Mouse (Mus musculus) left cerebral cortex, adult 18-20 months (tissue): Measurements from ENCODE around the gene Zbtb16. TPM values are rescaled to one million over a fixed set of nuclear protein-coding genes. Genes with fewer than 3 reads are reported as not detected.

Source experiments
- DNase-seq, 2 experiments: peaks; one replicate each; pipeline ENCODE4 v3.0.0; 2021 to 2022; ENCODE audit warnings: low spot score in 2 of 2, mixed read lengths in 1 of 2
- total RNA-seq, 2 experiments: library from RNA; stranded (reverse); gene quantifications; 2 replicates each; pipeline ENCODE4 v1.2.3; 2021

Gene Zbtb16
- total RNA-seq, 2 experiments from 2014 or later: 63.6 to 86.3 TPM

DNA sequence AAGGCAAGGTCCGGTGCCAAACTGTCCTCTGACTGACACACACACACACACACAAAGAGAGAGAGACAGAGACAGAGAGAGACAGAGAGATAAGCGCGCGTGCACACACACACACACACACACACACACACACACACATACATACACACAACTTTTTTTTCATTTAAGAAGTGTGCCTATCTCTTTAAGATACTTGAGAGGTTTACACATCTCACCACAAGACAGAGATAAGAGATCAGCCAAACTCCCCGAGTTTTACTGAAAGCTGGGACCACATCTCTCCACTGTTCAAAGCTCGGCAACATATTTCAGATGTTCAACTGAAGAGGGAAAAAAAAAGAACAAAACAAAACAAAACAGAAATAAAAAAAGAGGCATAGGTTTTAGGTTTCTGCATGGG is 31.5 kb downstream of the Zbtb16 start:
- no peak for DNase-seq

DNA sequence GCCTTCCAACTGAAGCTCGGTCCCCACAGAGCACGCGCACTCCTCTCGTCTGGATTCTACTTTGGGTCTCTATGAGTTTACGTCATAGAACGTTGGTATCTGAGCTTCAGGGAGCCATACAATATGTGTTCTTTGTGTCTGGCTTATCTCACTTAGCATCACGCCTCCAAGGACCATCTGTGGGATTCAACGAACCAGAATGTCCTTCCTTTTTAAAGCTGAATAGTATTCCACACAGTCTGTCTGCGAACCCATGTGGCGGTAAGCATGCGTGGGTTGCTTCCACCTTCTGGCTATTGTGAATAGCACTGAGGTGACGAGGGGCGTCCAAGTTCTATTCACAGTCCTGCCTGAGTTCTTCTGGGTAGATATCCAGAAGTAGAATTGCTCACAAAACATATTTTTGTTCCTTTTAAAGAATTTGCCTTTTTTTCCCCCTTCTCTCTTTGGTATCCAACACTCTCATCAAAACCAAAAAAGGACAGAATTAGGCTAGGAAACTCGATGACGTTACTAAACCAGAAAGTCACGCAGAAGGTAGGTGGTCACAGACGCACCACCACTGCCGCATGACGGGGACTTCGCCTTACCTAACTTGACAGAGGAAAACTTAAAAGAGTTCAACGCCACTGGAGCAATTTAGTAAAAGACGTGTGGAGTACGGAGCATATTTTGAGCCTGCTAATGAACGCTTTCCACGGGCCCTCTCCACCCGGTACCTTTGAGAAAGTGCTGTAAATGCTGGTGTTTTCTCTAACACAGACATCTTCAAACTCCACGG is 32.4 kb downstream of the Zbtb16 start:
- DNase-seq: peak; percentile 71 to 85

DNA sequence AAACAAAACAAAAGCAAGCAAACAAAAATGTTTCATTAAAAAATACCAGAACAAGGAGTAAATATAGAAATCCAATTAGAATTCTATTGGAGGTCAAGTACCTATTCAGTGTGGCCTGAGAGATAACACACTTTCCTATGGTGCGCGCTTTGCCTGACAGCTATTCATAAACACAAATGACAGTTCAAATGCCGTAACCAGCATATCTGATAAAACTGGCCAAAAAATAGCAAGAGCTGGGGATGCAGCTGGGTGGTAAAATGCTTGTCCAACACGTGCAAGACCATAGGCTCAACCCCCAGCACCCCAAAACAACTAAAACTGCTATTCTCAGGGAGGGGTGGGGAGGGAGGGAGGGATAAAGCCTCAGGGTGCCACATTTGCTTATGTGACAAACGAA is 33.6 kb downstream of the Zbtb16 start:
- DNase-seq: no peak

DNA sequence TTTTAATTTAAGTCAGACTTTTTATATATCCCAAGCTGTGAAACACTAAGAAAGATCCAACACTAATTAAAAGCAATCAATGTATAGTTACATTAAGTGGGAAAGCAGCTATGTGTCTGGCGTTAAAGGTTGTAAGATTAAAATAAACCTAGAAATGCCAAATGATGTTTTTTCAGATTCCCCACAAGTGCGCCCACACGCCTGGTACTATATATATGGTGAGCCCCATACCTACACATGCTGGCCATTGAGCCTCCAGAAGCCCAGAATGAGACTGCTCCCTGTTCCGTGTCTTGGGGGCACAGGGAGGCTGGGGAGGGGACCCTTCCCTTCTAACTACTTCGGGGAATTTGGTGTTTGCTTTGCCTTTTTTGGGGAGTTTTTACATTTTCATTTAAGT is 34.7 kb downstream of the Zbtb16 start:
- DNase-seq: peak in 1 of 2 experiments; percentile 43

DNA sequence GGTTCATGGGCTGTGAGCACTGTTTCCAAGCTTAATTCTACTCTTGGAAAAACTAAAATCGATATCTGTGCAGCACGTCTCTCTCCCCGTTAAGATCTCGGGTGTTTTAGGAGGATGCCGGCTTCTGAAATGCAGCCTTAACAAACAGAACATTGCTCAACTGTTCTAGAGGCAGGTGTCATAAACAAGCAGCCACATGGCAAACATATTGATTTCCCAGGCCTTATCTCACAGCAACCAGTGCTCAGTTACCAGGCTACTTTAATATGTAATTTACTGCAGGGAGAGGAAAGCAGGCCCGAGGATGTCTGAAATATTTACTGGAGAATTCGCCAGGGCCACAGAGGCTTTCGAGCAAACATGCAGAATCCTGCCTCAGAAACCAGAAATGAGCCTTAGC is 35.4 kb downstream of the Zbtb16 start:
- no peak for DNase-seq

DNA sequence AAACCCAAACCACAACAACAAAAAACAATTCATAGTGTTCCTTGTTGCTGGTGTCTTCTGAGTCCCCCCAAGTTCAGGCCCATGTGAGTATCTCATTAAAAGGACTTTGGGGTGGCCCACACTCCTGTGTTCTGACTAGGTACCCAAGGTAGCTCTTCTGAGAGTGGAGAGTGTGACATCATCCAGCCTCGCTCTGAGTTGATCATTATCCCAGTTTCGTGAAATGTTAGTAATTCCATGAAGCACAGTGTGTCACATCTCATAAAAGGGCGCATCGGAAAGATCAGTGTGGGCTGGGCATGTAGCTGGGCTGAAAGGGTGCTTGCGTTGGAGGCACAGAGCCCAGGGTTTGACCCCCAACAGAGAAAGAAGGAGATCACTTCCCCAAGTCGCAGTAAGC is 38.0 kb downstream of the Zbtb16 start:
- DNase-seq: no peak

DNA sequence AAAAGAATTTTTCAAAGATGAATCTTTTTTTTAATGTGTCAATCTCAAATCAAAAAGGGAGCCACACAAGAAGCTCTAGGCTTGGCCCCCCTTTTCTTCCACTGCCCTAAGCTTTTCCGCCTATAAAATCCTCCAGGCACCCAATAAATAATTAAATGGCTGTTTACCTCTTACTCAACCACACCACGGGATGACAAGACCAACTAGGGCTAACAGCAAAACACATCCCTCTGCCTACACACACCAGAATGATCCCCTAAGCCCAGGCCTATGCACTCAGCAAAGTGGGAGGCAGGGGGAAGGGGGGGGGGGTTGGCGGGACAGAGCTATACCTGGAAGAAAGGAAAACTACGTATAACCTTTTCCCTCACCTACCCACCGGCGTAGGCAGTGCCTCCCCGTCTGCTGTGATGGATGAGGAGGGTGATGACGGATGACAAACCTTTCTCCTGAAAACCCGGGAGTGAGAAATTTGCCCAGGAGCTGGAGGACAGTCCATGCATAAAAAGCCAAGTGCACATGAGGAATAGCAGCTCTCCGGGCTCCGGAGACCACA is 39.7 kb downstream of the Zbtb16 start:
- no peak for DNase-seq

DNA sequence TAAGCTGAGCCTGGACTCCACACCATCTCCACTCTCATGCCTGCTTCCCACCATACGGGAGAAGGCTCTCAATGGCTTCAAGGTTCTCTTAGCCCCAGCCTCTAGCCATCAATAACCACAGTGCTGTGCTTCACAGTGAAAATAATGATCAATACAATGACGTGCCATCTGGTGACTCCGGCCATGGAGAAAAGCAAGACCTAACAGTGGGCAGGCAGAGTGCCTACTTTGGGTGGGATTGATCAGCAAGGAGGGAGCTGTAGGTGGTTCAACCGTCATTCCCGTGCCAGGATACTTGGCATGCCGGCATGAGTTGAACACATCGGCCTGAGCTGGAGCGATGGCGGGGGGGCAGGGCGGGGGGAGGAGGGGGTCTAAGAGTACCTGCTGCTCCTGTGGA is 40.3 kb downstream of the Zbtb16 start:
- no peak for DNase-seq

DNA sequence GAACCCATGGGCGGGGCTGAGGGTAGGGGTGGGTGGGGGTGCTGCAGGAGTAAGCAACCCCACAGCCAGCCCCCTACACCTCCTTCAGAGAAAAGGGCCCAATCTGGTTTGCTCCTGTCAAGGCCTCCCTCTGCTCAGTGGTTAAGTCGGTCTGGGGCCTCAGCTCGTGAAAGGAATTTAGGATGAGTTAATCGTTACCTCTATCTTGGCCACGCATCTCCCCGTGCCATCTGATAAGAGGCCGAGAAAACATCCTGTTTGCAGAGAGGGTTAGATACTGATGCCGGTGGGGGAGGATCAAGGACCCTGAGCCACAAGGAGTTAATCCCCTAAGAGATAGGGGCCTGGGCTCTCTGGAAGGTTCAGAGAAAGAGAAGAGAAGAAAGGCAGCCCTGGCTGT is 40.9 kb downstream of the Zbtb16 start:
- no peak for DNase-seq

DNA sequence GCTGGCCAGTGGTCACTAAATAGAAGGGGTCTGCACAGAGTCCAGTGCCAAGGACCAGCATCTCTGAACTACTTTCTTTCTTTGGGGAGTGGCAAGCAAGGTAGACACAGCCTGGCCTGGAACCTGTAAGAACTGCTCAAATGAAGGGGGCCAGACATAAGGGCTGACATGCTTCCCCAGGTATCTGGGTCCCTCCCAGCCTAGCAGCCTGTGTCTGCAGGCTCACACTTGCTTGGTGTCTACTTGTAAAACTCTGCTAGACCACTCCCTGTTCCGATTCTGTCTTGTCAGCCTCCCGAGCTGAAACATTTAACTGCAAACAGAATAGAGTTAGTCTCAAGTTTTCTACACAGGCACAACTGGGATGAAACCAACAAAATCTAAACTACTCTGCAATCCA is 41.6 kb downstream of the Zbtb16 start:
- no peak for DNase-seq

DNA sequence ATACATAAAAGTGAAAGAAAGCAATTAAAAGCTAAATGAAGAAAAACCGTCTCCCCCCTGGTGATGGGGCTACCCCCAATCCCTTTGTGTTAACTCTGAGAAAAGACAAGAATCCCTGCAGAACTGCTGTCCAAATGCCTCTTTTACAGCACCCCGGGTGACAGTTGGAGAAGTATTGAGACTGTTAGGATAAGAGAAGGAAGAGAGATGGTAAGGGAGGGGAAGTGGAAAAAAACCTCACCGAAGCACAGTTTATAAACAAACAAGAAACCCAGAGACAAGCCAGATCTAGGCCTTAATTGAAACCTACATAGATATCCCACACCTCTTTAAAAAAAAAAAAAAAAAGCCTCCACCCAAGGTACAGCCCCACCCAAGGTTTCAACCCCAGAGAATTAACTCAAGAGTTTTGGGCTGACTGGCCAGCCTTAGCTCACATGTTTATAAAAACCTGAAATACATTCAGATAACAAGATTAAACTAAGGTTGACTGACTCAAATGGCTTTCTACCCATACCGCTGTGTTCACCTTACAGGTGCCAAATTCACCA is 42.3 kb downstream of the Zbtb16 start:
- DNase-seq: no peak

DNA sequence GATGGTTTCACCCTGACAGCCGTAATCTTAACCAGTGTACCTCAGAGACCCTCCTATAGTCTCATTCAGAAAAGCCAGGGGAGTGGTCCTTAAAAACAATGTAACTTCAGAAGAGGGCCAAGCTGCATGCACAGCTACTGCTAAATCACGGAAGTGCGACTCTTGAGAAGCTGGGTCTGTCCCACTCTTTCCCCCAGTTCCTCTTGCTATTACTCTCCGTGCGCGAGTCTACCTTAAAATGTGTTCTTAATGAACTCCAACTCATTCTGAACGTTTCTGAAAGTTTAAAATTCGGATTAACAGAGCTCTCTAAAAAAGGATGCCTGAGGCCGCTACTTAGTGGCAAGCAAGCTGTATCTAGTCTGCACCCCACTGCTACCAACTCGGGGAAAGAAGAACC is 45.4 kb downstream of the Zbtb16 start:
- no peak for DNase-seq

DNA sequence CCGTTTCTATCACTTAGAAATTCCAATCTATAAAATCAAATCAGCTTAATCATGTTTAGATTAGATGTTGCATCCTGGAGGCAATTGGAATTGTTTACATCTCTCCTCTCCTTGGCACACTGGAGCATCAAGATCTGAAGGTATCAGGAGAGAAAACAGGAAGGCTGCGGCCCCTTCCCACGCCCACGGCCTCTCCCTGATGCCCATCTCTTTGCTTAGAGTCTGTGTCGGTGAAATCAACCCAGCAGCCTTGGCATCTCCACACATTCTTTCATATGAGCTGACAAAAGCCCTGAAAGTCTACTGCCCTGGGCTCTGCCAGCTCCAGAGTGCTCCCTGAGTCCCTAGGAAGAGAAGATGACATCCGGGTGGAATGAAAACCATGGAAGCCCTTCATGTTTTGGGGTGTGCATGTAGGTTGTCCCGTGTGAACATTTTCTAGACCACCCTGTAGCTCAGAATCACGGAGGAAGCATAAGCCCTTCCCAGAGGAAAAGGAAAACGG is 48.1 kb downstream of the Zbtb16 start:
- no peak for DNase-seq

DNA sequence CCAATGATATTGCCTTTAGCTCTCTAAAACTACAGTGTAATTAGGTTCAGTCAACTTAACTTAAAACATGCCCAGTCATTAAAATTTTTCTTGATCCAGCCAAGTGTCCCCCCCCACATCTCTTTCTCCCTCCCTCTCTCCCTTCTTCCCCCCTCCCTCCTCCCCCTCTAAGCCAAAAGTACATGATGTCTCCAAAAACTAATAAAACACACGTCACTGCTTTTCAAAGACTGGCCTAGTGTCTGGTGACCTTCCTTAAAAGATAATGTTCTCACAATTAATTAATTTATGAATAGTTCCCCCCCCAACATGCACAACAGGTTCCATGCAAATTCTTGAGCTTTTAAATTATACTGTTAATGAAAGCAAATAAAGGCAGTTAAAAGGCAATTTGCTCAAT is 48.7 kb downstream of the Zbtb16 start:
- no peak for DNase-seq

DNA sequence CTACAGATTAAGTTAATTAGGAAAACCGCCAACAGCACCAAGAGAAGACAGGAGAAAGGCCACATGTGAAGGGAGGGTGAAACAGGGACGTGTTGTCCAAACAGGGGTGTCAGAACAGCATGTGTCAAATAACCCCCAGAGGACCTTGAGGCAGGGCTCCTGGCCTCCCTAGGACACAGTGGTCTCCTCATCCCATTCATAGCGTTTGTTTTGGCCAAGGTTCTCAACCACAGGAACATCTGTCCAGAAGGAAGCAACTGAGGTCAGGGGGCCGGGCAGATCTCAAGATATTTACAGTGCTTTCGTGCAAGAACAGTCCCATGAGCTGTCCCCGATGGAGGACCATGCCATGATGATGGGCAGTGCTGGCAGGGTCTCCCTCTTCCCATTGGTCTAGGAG is 49.2 kb downstream of the Zbtb16 start:
- DNase-seq: no peak

DNA sequence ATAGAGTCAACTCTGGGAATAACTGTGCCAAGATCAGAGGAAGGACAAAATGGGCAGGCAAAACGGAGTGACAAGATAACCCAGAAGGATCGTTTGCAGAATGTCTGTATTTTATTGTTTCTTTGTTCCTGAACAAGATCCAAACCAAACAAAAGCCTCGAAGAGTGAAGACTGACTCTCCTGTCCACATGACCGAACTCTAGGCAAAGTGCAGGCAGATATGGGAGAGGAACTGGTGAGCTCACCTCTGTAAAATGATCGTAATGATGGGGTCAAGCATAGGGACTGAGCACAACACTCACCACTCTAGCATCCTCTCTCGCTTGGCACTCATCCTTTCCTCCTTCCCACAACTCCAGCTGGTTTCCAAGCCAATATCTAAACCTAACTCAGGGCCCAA is 51.1 kb downstream of the Zbtb16 start:
- no peak for DNase-seq

DNA sequence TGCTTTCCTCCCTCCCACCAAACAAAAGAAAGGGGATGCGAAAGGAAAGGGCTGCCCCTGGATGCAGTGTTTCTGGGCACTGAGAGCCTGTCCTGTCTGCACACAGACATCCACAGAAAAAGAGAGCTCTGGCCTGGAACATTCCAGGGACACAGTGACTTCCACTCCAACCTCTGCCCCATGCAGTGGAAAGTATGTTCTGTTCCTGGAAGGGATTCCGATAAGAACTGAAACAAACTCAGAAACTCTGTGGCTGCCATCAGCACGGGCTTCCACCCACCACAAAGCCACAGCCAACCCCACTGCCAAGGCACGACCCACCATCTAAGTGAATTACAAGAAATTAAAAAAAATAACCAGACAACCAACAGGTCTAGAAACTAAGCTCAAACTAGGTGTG is 52.7 kb downstream of the Zbtb16 start:
- DNase-seq: no peak

DNA sequence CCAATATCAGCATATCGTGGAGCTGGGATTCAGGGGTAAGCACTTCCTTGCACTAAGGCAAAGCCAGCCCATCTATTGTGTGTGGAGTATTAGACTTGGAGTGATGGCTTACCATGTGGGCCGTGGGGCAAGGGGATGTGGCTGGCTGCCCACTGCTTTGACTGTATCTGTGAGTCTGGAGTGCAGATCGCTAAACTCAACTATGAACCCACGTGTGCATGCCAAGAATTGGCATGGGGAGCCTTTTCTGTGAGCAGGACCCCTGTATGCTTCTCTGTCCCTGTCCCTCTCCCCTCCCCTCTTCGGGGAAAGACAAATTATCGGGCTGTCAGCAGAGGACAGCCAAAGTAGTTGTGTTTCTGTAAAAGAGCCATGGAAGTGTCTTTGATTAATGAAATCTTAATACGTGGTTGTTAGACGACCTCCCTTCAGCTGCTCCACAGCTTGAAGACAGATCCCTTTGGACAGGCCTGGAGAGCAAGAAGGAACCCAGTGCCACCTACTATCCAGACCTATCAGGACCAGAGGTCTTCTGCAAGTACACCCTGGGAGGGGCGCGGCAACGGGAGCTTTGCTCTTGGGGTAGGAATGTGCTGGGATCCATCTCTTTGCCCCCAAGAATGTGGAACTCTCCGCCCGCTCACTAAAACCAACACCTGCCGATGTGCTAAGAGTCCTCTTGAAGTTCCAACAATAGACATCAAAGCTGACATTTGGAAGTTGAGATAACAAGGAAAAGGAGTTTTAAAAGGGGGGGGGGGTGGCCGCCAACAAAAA is 53.5 kb downstream of the Zbtb16 start:
- DNase-seq: no peak

DNA sequence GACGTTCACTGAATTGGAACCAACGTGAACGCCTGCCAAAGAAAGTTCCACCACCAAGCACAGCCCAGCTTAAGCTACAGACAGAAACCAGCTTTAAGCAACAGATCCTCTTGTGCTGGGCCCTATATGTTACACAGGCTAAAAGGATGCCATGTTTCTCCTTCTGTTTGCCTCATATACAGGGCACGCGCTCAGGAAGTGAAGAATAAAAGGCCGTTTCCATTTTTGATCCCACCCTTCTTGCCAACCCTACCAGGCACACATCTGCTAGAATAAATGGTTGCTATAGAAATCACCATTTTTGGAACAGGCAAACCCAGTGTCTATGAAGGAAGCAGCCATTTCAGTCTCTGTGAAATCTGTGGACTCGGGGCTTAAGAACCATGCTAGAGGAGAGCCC is 59.8 kb downstream of the Zbtb16 start:
- peak in 1 of 2 experiments; percentile 49 for DNase-seq

DNA sequence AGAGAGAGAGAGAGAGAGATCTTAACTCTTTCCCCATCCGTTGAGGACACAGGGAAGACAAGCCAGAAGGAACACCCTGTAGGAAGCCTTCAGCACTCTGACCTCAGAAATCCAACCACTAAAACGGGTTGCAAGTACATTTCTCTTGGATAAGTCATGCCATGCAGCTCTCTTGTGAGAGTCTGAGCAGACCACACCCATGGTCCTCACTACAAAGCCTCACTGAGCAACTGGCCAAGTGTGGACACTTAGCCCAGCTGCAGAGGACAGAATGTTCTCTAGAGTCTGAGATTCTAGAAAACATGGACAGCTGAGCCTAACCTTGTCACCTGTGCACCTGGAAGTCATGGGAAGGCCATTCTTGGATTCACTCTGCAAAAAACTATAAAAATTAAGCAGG is 60.5 kb downstream of the Zbtb16 start:
- no peak for DNase-seq

DNA sequence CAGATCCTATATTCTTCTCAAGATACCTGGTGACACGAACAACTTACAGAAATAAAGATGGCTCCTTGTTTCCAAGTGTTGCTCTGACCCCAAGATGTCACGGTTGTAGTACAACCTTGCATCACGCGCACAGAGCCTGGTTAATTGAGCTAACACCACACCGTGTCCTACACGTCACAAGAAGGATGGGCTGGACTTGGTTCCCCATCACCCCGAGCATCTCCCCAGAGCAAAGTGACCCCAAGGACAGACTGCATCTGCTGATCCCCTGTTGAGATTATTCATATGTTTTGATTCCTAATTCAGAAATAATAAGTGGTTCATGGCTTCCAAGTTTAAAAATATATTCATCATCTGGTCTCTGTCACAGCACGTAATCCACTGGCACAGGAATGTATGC is 62.3 kb downstream of the Zbtb16 start:
- DNase-seq: no peak

DNA sequence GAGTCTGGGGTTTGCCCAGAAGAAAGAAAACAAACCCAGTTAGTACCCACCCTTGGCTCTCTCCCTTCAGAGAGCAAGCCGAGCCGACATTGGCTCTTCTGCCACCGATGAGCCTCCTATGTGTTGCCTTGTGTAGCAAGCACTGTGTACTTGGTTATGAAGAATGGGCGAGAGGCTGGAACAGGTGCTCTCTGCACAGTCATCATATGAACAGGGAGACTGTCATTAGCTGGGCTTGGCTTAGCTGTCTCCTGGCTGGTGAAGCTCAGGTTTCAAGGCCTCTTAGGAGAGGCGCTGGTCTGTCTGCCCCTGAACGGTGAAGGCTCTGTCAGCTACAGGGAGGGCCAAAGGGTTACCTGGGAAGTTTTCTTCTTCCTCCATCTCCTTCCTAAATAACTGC is 62.9 kb downstream of the Zbtb16 start:
- no peak for DNase-seq
